Mouse (Mus musculus): ENCODE results near the gene Prkd3. TPM values are rescaled to one million over a fixed set of nuclear protein-coding genes. Genes with fewer than 3 reads are reported as not detected.

The Prkd3 gene
- polyA plus RNA-seq, 1 experiment from 2014 or later, result 35.9 TPM

DNA sequence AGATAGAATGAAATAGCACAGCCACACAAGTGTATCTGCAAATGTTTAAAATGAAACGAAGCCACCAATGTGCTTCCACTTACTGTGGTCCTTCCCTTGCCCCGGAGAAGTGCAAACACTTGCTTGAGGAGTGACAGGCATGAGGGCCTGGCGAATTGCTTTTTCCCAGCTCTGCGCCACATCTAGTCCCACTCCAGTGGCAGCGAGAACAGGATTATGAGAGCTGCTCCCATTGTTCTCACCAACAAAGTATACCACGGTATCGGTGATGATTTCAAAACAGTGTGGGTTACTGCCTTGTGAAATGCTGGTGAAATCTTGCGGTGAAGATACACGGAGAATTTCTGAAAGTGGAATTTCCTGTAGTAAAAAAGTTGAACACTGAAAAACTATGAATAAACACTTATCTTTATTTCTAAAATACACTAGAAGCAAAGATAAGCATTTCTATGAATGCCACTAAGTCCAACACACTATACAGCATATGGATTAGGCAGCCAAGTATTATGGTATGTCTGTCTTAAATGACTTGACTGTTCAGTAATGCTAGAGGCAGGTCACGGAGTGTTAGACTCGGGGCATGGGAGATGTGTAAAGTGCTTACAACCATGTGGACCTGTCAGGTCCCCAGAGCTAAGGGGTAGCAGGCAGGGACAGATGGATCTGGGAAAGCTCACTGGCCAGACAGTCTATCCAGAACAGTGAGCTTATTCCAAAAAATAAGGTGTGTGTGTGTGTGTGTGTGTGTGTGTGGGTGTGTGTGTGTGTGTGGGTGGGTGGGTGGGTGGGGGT, 54.3 kb downstream of the Prkd3 start:
- no peaks in the 10 kb centered on the region for H3K4me1 ChIP-seq
- peaks cover 52% of the 10 kb centered on the region for H3K36me3 ChIP-seq
- no peak overlapping the region for H3K9ac ChIP-seq
- no peaks in the 10 kb centered on the region for H3K9me3 ChIP-seq
- no peak overlapping the region for H3K27ac ChIP-seq
- ATAC-seq (ENCODE audit: insufficient number of reproducible peaks, low FRiP score, low TSS enrichment, low read depth), result no peak
- WGBS, result 91% methylated on average over 11 of the region's 11 CpGs
- no peaks in the 10 kb centered on the region for H3K27me3 ChIP-seq
- H3K4me2 ChIP-seq, result no peak overlapping the region
- no peak overlapping the region for H3K4me3 ChIP-seq

- 88% methylated on average over 1 of the region's 1 CpGs for WGBS
- Histone ChIP-seq H3K9me3 (no peaks in the 10 kb centered on the region), H3K36me3 (peaks cover 60% of the 10 kb centered on the region), H3K9ac (no peak overlapping the region), H3K4me3 (no peak overlapping the region), H3K27ac (no peak overlapping the region), H3K4me1 (no peaks in the 10 kb centered on the region), H3K4me2 (no peak overlapping the region), H3K27me3 (no peaks in the 10 kb centered on the region)
- ATAC-seq (ENCODE audit: insufficient number of reproducible peaks, low FRiP score, low TSS enrichment, low read depth), result no peak
Measured at GRCm38 (mm10) chr17:78964387-78964786, 56.2 kb downstream of the Prkd3 start.

GRCm38 (mm10) chr17:78959473-78959872, 61.1 kb downstream of the Prkd3 start:
- H3K9ac ChIP-seq, result no peak overlapping the region
- H3K36me3 ChIP-seq, result peaks cover 74% of the 10 kb centered on the region
- ATAC-seq (ENCODE audit: insufficient number of reproducible peaks, low FRiP score, low TSS enrichment, low read depth), result no peak
- no peaks in the 10 kb centered on the region for H3K27me3 ChIP-seq
- no peak overlapping the region for H3K27ac ChIP-seq
- WGBS, result 64% methylated on average over 6 of the region's 6 CpGs
- H3K4me2 ChIP-seq, result no peak overlapping the region
- no peaks in the 10 kb centered on the region for H3K4me1 ChIP-seq
- H3K9me3 ChIP-seq, result no peaks in the 10 kb centered on the region
- no peak overlapping the region for H3K4me3 ChIP-seq

DNA sequence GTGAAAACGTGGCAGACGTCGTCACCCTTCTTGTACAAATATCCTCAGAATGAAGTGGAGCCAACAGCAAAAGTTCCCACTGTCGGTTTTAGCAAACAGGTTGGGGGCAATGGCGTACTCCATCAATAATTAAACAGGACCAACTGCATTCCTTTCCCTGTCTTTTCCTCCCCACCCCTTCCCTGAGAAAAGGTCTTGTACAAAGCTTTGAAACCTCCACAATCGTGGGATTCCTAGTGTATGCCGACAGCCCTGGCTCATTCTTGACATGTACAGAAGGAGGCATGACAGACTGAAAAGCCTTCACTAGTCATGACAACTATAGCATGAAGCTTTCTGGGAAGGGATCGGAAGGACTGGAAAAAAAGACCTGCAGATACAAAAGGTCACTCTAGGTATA, 67.4 kb downstream of the Prkd3 start:
- no peak overlapping the region for H3K4me3 ChIP-seq
- H3K36me3 ChIP-seq, result peaks cover 77% of the 10 kb centered on the region
- H3K4me2 ChIP-seq, result no peak overlapping the region
- 71% methylated on average over 8 of the region's 8 CpGs for WGBS
- no peak overlapping the region for H3K9ac ChIP-seq
- H3K27ac ChIP-seq, result no peak overlapping the region
- H3K27me3 ChIP-seq, result no peaks in the 10 kb centered on the region
- ATAC-seq (ENCODE audit: insufficient number of reproducible peaks, low FRiP score, low TSS enrichment, low read depth), result no peak
- H3K9me3 ChIP-seq, result no peaks in the 10 kb centered on the region
- no peaks in the 10 kb centered on the region for H3K4me1 ChIP-seq

- Histone ChIP-seq H3K4me1 (no peaks in the 10 kb centered on the region), H3K36me3 (peaks cover 81% of the 10 kb centered on the region), H3K9ac (no peak overlapping the region), H3K4me2 (no peak overlapping the region), H3K27ac (no peak overlapping the region), H3K27me3 (no peaks in the 10 kb centered on the region), H3K4me3 (no peak overlapping the region), H3K9me3 (no peaks in the 10 kb centered on the region)
- 84% methylated on average over 5 of the region's 5 CpGs for WGBS
- ATAC-seq (ENCODE audit: insufficient number of reproducible peaks, low FRiP score, low TSS enrichment, low read depth), result no peak
Measured at GRCm38 (mm10) chr17:78952070-78952469, 68.5 kb downstream of the Prkd3 start.

DNA sequence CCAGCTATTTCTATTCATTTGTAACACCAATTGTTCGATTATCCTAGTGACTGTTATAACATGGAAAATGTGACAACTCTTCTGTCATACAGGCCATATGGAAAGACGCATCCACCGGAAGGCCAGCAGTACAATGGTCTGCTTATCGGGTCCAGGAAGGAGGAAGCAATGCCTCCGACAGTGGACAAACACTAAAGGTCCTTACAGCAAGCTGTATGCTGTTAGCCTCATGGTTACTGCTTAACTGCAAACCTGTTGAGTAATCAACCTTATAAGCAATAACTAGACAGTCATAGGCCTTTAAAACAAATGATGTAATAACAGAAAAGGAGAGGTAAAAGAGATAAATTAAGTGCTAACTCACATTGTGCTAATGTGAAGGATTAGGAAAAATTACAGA, 69.4 kb downstream of the Prkd3 start:
- no peak for ATAC-seq (ENCODE audit: insufficient number of reproducible peaks, low FRiP score, low TSS enrichment, low read depth)
- H3K36me3 ChIP-seq, result peaks cover 82% of the 10 kb centered on the region
- no peaks in the 10 kb centered on the region for H3K4me1 ChIP-seq
- no peaks in the 10 kb centered on the region for H3K27me3 ChIP-seq
- no peak overlapping the region for H3K9ac ChIP-seq
- H3K9me3 ChIP-seq, result no peaks in the 10 kb centered on the region
- no peak overlapping the region for H3K4me2 ChIP-seq
- WGBS, result 95% methylated on average over 5 of the region's 5 CpGs
- no peak overlapping the region for H3K27ac ChIP-seq
- H3K4me3 ChIP-seq, result no peak overlapping the region

DNA sequence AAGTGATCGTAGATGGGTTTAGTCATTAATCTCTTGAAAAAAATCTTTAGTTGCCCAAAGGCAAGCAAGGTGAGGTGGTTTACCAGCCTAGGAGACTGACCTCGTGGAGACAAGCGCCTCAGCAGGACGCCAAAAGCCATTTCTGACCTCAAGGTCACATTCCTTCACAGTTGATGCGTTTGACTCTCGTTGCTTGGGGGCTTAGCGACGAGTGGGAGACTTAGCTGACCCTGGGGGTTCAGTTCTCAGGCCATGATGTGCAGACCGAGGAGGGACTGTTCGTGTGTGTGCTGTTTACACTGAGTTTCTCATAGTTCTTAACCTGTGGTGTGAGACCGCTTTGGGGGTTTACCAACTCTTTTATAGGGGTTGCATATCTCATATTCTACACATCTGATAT, 78.0 kb downstream of the Prkd3 start:
- no peak overlapping the region for H3K9ac ChIP-seq

DNA sequence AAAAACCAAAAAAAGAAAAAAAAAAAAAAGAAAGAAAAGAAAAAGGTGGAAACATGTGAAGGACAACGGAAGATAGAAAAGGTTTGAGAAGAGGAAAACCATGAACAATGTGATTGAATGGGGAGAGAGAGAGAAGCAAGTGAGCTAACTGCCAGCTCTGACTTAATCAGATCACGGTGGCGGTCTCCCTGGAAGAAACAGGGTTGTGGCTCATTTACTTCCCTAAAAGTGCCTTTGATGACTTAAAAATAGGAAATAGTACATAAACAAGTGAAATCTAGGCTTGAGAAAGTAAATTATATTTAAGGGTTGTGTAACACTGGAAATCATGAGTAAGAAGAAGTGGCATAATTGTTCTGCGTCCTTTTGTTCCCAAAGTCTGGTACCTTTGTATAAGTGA, 81.7 kb downstream of the Prkd3 start:
- Histone ChIP-seq H3K9ac (no peak overlapping the region), H3K27me3 (no peaks in the 10 kb centered on the region), H3K36me3 (peaks cover 42% of the 10 kb centered on the region), H3K9me3 (no peaks in the 10 kb centered on the region), H3K4me3 (no peak overlapping the region), H3K27ac (no peak overlapping the region), H3K4me1 (peaks cover 18% of the 10 kb centered on the region; the same call in 1 of the 2 replicates), H3K4me2 (no peak overlapping the region)
- WGBS, result 92% methylated on average over 4 of the region's 4 CpGs
- no peak for ATAC-seq (ENCODE audit: insufficient number of reproducible peaks, low FRiP score, low TSS enrichment, low read depth)

More for the DNA sequence above, 78.0 kb downstream of the Prkd3 start:
- Histone ChIP-seq H3K27ac (no peak overlapping the region), H3K4me3 (no peak overlapping the region), H3K4me1 (peaks cover 2% of the 10 kb centered on the region; the same call in 1 of the 2 replicates), H3K4me2 (no peak overlapping the region), H3K27me3 (no peaks in the 10 kb centered on the region), H3K9me3 (no peaks in the 10 kb centered on the region), H3K36me3 (peaks cover 43% of the 10 kb centered on the region)
- WGBS, result 61% methylated on average over 11 of the region's 11 CpGs
- ATAC-seq (ENCODE audit: insufficient number of reproducible peaks, low FRiP score, low TSS enrichment, low read depth), result no peak

DNA sequence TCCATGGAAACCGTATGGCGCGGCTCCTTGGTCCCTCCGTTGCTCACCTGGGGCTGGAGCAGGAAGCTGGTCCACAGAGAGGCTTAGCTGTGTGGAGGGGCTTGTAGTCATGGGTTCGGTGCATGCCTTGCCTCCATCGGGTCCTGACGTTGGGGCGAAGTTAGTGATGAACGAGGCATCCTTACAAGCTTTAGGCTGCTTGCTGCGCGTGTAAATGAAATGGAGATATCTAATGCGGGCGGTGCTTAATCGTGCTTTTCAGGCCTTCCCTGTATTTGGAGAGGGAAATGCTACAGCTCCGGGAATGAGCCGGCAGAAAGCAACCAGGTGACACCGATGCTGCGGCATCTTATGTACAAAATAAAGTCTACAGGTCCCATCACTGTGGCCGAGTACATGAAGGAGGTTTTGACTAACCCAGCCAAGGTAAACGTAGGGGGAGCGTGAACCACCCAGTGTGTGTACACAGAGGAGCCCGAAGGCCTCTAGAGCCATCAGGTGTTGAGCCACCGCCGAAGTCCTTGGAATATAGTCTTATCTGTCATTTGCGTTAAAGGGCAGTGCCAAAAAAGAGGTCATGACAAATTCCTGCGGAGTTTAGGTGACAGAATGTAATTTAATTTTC, 83.3 kb downstream of the Prkd3 start:
- no peak for ATAC-seq (ENCODE audit: insufficient number of reproducible peaks, low FRiP score, low TSS enrichment, low read depth)
- H3K9me3 ChIP-seq, result no peaks in the 10 kb centered on the region
- peak overlapping the region; percentile 69 for H3K27ac ChIP-seq
- WGBS, result 10% methylated on average over 26 of the region's 26 CpGs
- H3K36me3 ChIP-seq, result peaks cover 44% of the 10 kb centered on the region
- H3K4me1 ChIP-seq, result peaks cover 20% of the 10 kb centered on the region; the same call in 1 of the 2 replicates
- H3K4me2 ChIP-seq, result peak overlapping the region; percentile 71
- H3K4me3 ChIP-seq, result peak overlapping the region; percentile 93
- H3K27me3 ChIP-seq, result no peaks in the 10 kb centered on the region
- peak overlapping the region; percentile 76 for H3K9ac ChIP-seq

DNA sequence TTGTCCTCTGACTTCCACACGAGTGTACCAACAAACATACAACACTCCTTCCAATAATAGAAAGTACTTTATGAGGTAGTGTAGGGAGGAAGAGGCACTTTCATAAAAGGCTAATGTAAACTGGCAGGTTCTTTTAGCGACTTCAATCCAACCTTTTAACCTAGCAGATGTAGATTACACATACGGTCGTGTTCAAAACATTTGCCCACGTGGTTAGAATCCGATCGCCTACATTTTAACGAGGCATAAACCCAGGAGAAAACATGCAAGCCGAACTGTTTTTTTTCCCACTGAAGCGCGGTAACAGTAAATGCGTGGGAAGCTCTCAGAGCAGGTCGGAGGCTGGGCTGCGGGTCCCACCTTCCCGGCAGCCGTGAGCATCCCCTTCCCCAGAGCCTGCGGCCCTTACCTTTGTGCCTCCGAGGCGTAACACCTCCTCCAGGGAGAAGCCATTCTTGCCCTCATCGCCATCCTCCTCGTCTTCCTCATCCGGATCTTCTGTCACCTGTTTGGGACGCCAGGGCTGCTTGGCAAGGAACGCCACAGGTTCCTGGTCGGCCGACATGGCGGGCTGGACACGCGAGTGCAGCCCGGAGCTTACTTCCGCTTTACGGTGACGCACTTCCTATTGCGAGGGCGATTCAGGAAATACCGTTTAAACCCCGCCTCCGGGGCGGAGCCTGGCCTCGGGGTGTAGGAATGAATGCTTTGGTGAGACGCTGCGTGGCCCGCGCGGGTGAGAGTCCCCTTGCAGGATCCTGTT, 84.0 kb downstream of the Prkd3 start, which contains the start of the genes Cebpz and Ndufaf7:
TSS of gene Cebpz (minus strand) at position 601 of the 763 bp plus-strand sequence.
TSS of gene Ndufaf7 (plus strand) at position 671 of the 763 bp plus-strand sequence.
- no peaks in the 10 kb centered on the region for H3K9me3 ChIP-seq
- WGBS, result under 1% methylated on average over 45 of the region's 45 CpGs
- no peaks in the 10 kb centered on the region for H3K27me3 ChIP-seq
- peaks cover 45% of the 10 kb centered on the region for H3K36me3 ChIP-seq
- ATAC-seq (ENCODE audit: insufficient number of reproducible peaks, low FRiP score, low TSS enrichment, low read depth), result peak; percentile 98
- H3K4me2 ChIP-seq, result peak within 1 kb of the TSS; percentile 71
- peak within 1 kb of the TSS; percentile 69 for H3K27ac ChIP-seq
- H3K9ac ChIP-seq, result peak within 1 kb of the TSS; percentile 76
- H3K4me1 ChIP-seq, result peaks cover 20% of the 10 kb centered on the region; the same call in 1 of the 2 replicates
- peak within 1 kb of the TSS; percentile 93 for H3K4me3 ChIP-seq

DNA sequence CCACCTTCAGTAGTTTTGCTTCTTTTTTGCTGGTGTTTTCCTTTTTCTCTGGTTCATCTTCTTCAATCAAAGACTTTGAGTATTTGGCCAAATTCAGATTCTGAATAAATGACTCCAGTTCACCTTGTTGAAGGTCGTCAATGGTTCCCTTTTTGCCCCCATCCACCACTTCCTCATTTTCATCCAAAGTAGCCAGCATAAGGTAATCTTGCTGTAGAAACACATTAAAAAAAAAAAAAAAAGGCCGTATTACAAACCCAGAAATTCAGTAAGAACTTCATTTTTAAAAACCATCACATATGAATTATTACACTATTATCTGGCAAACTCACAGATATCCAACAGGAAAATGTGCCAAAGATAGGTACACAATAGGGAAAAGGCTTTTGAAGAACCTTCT, 84.8 kb downstream of the Prkd3 start:
- Histone ChIP-seq H3K9ac (no peak overlapping the region), H3K4me3 (peak overlapping the region; percentile 93), H3K36me3 (peaks cover 51% of the 10 kb centered on the region), H3K4me1 (peaks cover 20% of the 10 kb centered on the region; the same call in 1 of the 2 replicates), H3K9me3 (no peaks in the 10 kb centered on the region), H3K27ac (no peak overlapping the region), H3K27me3 (no peaks in the 10 kb centered on the region), H3K4me2 (peak overlapping the region; percentile 71)
- no peak for ATAC-seq (ENCODE audit: insufficient number of reproducible peaks, low FRiP score, low TSS enrichment, low read depth)
- 83% methylated on average over 2 of the region's 2 CpGs for WGBS

All from limb, embryonic 15.5 days (tissue).